Mouse (Mus musculus) liver, embryonic 16.5 days (tissue): ENCODE results near the gene Maml3. TPM values are rescaled to one million over a fixed set of nuclear protein-coding genes. Genes with fewer than 3 reads are reported as not detected.

Experiments used
- ATAC-seq: fragments of 200-750 bp; cut with Nextera tagmentation; 2 replicates; pipeline ENCODE4 v1.8.0; 2017; ENCODE audit warnings: low read depth, mild to moderate bottlenecking, moderate number of reproducible peaks, moderate library complexity
- H3K27ac ChIP-seq: fragments of 300-500 bp; sonication (generic); 2 replicates; pipeline ENCODE4 v1.5.1; 2014; ENCODE audit warnings: mild to moderate bottlenecking, low read length
- H3K27me3 ChIP-seq: fragments of 300-500 bp; sonication (generic); 2 replicates; pipeline ENCODE4 v1.6.1; 2014; ENCODE audit warnings: low read depth, low read length, mixed read lengths; ENCODE audit not compliant: control insufficient read depth, insufficient read depth
- H3K36me3 ChIP-seq: fragments of 300-500 bp; sonication (generic); 2 replicates; pipeline ENCODE4 v1.6.1; 2014; ENCODE audit warnings: mild to moderate bottlenecking; ENCODE audit not compliant: control insufficient read depth, insufficient read depth
- H3K4me1 ChIP-seq: fragments of 300-500 bp; sonication (generic); 2 replicates; pipeline ENCODE4 v1.6.1; 2014; ENCODE audit warnings: low read depth, low read length, mixed read lengths; ENCODE audit not compliant: control insufficient read depth
- H3K4me2 ChIP-seq: fragments of 300-500 bp; sonication (generic); 2 replicates; pipeline ENCODE4 v1.6.1; 2014; ENCODE audit warnings: low read depth, low read length, mixed read lengths
- H3K4me3 ChIP-seq: fragments of 300-500 bp; sonication (generic); 2 replicates; pipeline ENCODE4 v1.5.1; 2014; ENCODE audit warnings: low read depth, mild to moderate bottlenecking, low read length
- H3K9ac ChIP-seq: fragments of 300-500 bp; sonication (generic); 2 replicates; pipeline ENCODE4 v1.6.1; 2014; ENCODE audit warnings: low read depth, low read length
- H3K9me3 ChIP-seq: fragments of 300-500 bp; sonication (generic); replicated peaks from 2 replicates; pipeline ENCODE4 v1.6.1; 2016; ENCODE audit warnings: low read length; ENCODE audit not compliant: control insufficient read depth
- WGBS: fragments of 180-500 bp; shearing (Covaris S2); extraction: QIAGEN DNeasy Blood & Tissue Kit; methylation state at CpG from one replicate; pipeline ENCODE4 v1.1.7; 2014; ENCODE audit not compliant: insufficient replicate concordance; 5-methylcytosine and 5-hydroxymethylcytosine counted together
- polyA plus RNA-seq: library from polyadenylated mRNA; unstranded; fragments of >200 nt; fragmentation: Nextera tagmentation; extraction: Ambion mirVana; gene quantifications from 2 replicates; pipeline ENCODE4 v1.2.1, GENCODE M21; 2015

Maml3 gene
- polyA plus RNA-seq, 1 experiment from 2014 or later = 0.78 TPM

GRCm38 (mm10) chr3:51813186-51813585, 291.7 kb downstream of the Maml3 start:
- Histone ChIP-seq H3K36me3 (no peaks in the 10 kb centered on the region), H3K9ac (no peak overlapping the region), H3K9me3 (no peaks in the 10 kb centered on the region), H3K27me3 (no peaks in the 10 kb centered on the region), H3K4me2 (no peak overlapping the region), H3K4me1 (peaks cover 8% of the 10 kb centered on the region), H3K4me3 (no peak overlapping the region), H3K27ac (no peak overlapping the region)
- 87% methylated on average over 5 of the region's 5 CpGs for WGBS
- ATAC-seq = peak; percentile 54; the same call in 1 of the 2 replicates

DNA sequence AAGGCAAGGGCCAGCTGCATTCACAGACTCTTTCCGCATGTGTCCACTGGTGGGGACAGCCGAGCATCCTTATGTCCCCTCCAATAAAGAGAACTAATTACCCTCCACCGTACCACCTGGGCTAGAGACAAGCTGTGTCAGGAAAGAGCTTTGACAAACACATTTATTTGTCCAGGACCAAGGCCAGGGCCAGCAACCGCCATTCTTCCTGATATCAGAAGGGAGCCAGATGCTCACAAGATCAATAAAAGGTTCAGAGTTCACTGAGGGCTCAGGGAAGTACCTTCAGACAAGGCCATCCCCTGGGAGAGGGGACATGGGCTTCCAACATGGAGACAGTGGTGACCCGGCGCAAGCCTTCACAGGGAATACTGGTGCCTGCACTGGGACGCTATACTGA, 294.1 kb downstream of the Maml3 start:
- Histone ChIP-seq H3K27ac (no peak overlapping the region), H3K27me3 (no peaks in the 10 kb centered on the region), H3K9ac (no peak overlapping the region), H3K36me3 (no peaks in the 10 kb centered on the region), H3K4me3 (no peak overlapping the region), H3K9me3 (no peaks in the 10 kb centered on the region), H3K4me2 (no peak overlapping the region), H3K4me1 (peaks cover 8% of the 10 kb centered on the region)
- 70% methylated on average over 7 of the region's 7 CpGs for WGBS
- ATAC-seq = peak; percentile 30; the same call in 1 of the 2 replicates

- Histone ChIP-seq H3K9me3 (no peaks in the 10 kb centered on the region), H3K4me2 (no peak overlapping the region), H3K9ac (no peak overlapping the region), H3K36me3 (no peaks in the 10 kb centered on the region), H3K27me3 (no peaks in the 10 kb centered on the region), H3K27ac (no peak overlapping the region), H3K4me1 (peaks cover 8% of the 10 kb centered on the region), H3K4me3 (no peak overlapping the region)
- ATAC-seq = no peak
- WGBS = 58% methylated on average over 7 of the region's 7 CpGs
These were observed 295.1 kb downstream of the Maml3 start for GRCm38 (mm10) chr3:51809822-51810221.

GRCm38 (mm10) chr3:51807981-51808870, 296.6 kb downstream of the Maml3 start:
- WGBS = 76% methylated on average over 16 of the region's 16 CpGs
- H3K4me3 ChIP-seq = no peak overlapping the region
- H3K27ac ChIP-seq = no peak overlapping the region
- no peaks in the 10 kb centered on the region for H3K27me3 ChIP-seq
- H3K4me1 ChIP-seq = peaks cover 4% of the 10 kb centered on the region
- H3K4me2 ChIP-seq = no peak overlapping the region
- no peak for ATAC-seq
- no peak overlapping the region for H3K9ac ChIP-seq
- no peaks in the 10 kb centered on the region for H3K9me3 ChIP-seq
- no peaks in the 10 kb centered on the region for H3K36me3 ChIP-seq

DNA sequence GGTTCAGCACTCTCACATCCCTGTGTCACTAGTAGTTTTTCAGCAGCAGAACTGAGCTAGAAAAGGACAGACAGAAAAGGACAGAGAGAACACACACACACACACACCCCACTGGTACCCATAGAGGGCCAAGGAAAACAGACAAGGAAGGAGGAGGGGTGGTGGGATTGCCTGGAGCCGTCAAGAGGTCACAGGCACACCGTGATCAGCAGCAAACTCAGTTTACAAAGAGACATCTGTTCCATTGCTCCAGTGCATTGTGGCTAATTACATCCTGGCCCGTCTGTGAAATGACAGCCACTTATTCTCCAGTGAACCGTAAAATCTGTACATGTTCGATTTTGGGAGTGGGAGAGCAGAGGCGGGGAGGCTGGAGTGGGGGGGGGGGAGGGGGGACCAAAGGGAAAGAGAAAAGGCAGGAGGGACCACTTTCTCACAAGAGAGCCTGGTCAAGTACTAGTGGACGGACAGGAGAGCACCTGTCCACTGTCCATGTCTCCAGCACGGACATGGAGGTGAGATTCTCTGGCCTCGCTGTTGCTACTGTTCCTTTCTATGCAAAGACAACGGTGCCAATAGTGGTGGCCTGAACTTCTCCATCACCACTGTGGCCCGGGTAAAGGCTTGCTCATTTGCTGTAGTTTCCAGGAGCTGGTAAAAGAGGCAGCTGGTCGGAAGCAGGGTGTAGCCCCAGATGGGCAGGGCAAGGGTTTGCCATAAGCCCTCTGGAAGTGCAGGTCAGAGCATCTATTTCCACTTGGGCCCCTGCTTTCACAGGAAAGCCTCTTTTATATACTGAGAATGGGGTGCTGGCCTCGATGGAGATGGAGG, 299.2 kb downstream of the Maml3 start:
- Histone ChIP-seq H3K4me3 (no peak overlapping the region), H3K4me2 (no peak overlapping the region), H3K36me3 (no peaks in the 10 kb centered on the region), H3K9ac (no peak overlapping the region), H3K9me3 (no peaks in the 10 kb centered on the region), H3K27me3 (no peaks in the 10 kb centered on the region), H3K4me1 (peaks cover 4% of the 10 kb centered on the region; the same call in 1 of the 2 replicates), H3K27ac (no peak overlapping the region)
- no peak for ATAC-seq
- 66% methylated on average over 13 of the region's 13 CpGs for WGBS

DNA sequence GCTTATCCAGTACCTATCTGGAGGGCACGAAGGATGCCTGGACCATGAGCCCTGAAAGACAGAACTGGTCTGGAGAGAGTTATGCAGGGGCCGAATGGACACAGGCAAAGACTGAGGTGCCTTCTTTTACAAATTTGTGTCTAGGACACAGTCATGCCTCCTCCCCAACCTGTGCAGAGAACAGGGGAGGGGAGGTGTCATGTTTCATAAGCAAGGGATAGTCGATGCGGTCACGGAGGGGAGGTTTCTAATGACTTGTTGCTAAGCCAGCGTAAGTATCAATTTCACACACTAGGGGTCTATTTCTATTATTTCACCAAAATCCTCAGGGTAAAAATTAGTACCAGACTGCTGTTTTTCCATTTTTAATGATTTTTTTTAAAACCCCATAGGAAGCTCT, 301.0 kb downstream of the Maml3 start:
- ATAC-seq = no peak
- Histone ChIP-seq H3K36me3 (no peaks in the 10 kb centered on the region), H3K4me2 (no peak overlapping the region), H3K4me1 (no peaks in the 10 kb centered on the region), H3K27me3 (no peaks in the 10 kb centered on the region), H3K27ac (no peak overlapping the region), H3K4me3 (no peak overlapping the region), H3K9me3 (no peaks in the 10 kb centered on the region), H3K9ac (no peak overlapping the region)
- WGBS = 61% methylated on average over 6 of the region's 6 CpGs

GRCm38 (mm10) chr3:51799650-51800049, 305.2 kb downstream of the Maml3 start:
- Histone ChIP-seq H3K4me2 (no peak overlapping the region), H3K9ac (no peak overlapping the region), H3K9me3 (no peaks in the 10 kb centered on the region), H3K4me3 (no peak overlapping the region), H3K4me1 (no peaks in the 10 kb centered on the region), H3K27me3 (no peaks in the 10 kb centered on the region), H3K27ac (no peak overlapping the region), H3K36me3 (no peaks in the 10 kb centered on the region)
- ATAC-seq = no peak
- 66% methylated on average over 9 of the region's 9 CpGs for WGBS

- no peaks in the 10 kb centered on the region for H3K27me3 ChIP-seq
- H3K4me2 ChIP-seq = no peak overlapping the region
- no peak overlapping the region for H3K27ac ChIP-seq
- 64% methylated on average over 6 of the region's 6 CpGs for WGBS
- H3K36me3 ChIP-seq = no peaks in the 10 kb centered on the region
- H3K4me3 ChIP-seq = no peak overlapping the region
- H3K9me3 ChIP-seq = no peaks in the 10 kb centered on the region
- no peak overlapping the region for H3K9ac ChIP-seq
- ATAC-seq = no peak
- H3K4me1 ChIP-seq = no peaks in the 10 kb centered on the region
These were observed 308.0 kb downstream of the Maml3 start for GRCm38 (mm10) chr3:51796838-51797237.
